16 mouse cellular contexts compared by ENCODE assay signal in the genomic region with DNA sequence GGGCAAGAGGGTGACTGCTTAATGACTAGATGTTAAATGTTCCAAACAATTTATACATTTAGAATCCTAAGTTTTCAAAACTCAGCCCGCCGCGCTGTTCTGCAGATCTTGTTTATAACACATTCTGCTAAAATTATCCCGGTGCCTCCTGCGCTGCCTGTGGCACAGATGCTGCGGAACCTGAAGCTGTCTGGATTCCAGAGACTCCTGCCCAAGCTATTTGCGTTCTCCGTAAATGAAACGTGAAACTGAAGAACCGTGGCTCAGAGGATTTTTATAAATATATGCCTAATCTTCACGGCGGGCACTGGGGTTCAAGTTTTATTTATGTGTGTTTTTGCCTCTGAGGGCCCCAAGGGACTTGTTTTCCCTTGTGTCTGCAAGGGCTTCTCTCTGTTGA.
A peak's percentile ranks its signal among the peaks of the same experiment; 100 is the strongest.
DNase-seq lines count a peak whose midpoint lies in the region; ATAC-seq and TF ChIP-seq lines count a peak whose summit lies in the region.
"Had no signal": no experiment of that assay in that cellular context is flagged by ENCODE, and none has a peak within 500 bp of the region (broad histone marks: within the 10 kb centered on the region; RNA-seq: fewer than 3 reads in every experiment).

No protein-coding gene starts in this region.

- no peak overlapping the region for H3K4me2 ChIP-seq in forebrain, embryonic 15.5 days (replicated peaks)
- H3K4me2 ChIP-seq: embryonic facial prominence, embryonic 12.5 days; heart, embryonic 11.5 days; hindbrain, embryonic 15.5 days; liver, embryonic 15.5 days had no signal

- H3K27me3 ChIP-seq in forebrain, embryonic 15.5 days: no peaks in the 10 kb centered on the region
- H3K27me3 ChIP-seq in forebrain, embryonic 10.5 days (ENCODE audit: poor library complexity, severe bottlenecking): no peaks in the 10 kb centered on the region
- H3K27me3 ChIP-seq: hindbrain, embryonic 15.5 days had no signal

- no peak overlapping the region for H3K9ac ChIP-seq in forebrain, embryonic 15.5 days (replicated peaks)
- H3K9ac ChIP-seq: embryonic facial prominence, embryonic 12.5 days; hindbrain, embryonic 15.5 days; liver, embryonic 15.5 days had no signal

- TF ChIP-seq POLR2A in brain, embryonic 14.5 days (IDR thresholded peaks at IDR 0.05; ENCODE audit: borderline replicate concordance, extremely low read depth, insufficient read depth, insufficient read length, poor library complexity, severe bottlenecking): no peak

- H3K4me3 ChIP-seq in forebrain, embryonic 15.5 days: no peak overlapping the region
- H3K4me3 ChIP-seq in forebrain, embryonic 10.5 days: no peak overlapping the region
- H3K4me3 ChIP-seq: embryonic facial prominence, embryonic 12.5 days; hindbrain, embryonic 15.5 days; liver, embryonic 15.5 days had no signal

- ATAC-seq in forebrain, embryonic 15.5 days (replicated peaks): peak; percentile 62
- no peak for ATAC-seq in megakaryocyte progenitor cell, adult 5-6 weeks (replicated peaks; ENCODE audit: poor library complexity)

- H3K4me1 ChIP-seq in forebrain, embryonic 15.5 days: peaks cover 14% of the 10 kb centered on the region
- H3K4me1 ChIP-seq in forebrain, embryonic 10.5 days: 0 out of 2 replicates have a peak, but pooled peaks cover 7% of the 10 kb centered on the region
- H3K4me1 ChIP-seq: liver, embryonic 15.5 days had no signal

- no peak for DNase-seq in forebrain, embryonic 10.5 days (ENCODE audit: extremely low spot score, low spot score)
- DNase-seq in brain, embryonic 14.5 days (ENCODE audit: low read depth): peak; percentile 66
- DNase-seq in layer of hippocampus, adult 9-11 months: peak; percentile 73
- DNase-seq in right cerebral cortex, adult 18-20 months: peak; percentile 87
- no peak for DNase-seq in kidney, postnatal 4 days
- DNase-seq in heart, postnatal 4 days: no peak
- DNase-seq: adrenal gland, postnatal 10 days; cerebellum, adult 2 months; thymus, postnatal 36 days had no signal

- no peak overlapping the region for H3K27ac ChIP-seq in forebrain, embryonic 15.5 days (replicated peaks)
- H3K27ac ChIP-seq in forebrain, embryonic 10.5 days: no peak overlapping the region
- H3K27ac ChIP-seq: embryonic facial prominence, embryonic 12.5 days; hindbrain, embryonic 15.5 days; kidney, postnatal 0 days; liver, embryonic 15.5 days had no signal

- no peak for TF ChIP-seq CTCF in brain, embryonic 14.5 days (IDR thresholded peaks at IDR 0.05; ENCODE audit: borderline replicate concordance, extremely low read depth, insufficient read depth, insufficient read length)

- 65% methylated on average over 12 of the region's 12 CpGs for WGBS in forebrain, embryonic 15.5 days
- 90% methylated on average over 12 of the region's 12 CpGs for WGBS in forebrain, embryonic 10.5 days

- no peaks in the 10 kb centered on the region for H3K36me3 ChIP-seq in forebrain, embryonic 15.5 days
- H3K36me3 ChIP-seq in forebrain, embryonic 10.5 days (replicated peaks): no peaks in the 10 kb centered on the region
- H3K36me3 ChIP-seq: embryonic facial prominence, embryonic 12.5 days; hindbrain, embryonic 15.5 days; liver, embryonic 15.5 days had no signal

- H3K9me3 ChIP-seq in forebrain, embryonic 15.5 days: no peaks in the 10 kb centered on the region
- H3K9me3 ChIP-seq in forebrain, embryonic 10.5 days: no peaks in the 10 kb centered on the region
- H3K9me3 ChIP-seq: embryonic facial prominence, embryonic 12.5 days; hindbrain, embryonic 15.5 days; liver, embryonic 15.5 days had no signal

Comparison
In these comparisons a context has a peak if more than half of its experiments do, and no peak if none do; other contexts are left out.
1. DNase-seq: peak in brain, embryonic 14.5 days (single experiment), layer of hippocampus, adult 9-11 months (single experiment) and right cerebral cortex, adult 18-20 months (single experiment); none in forebrain, embryonic 10.5 days (single experiment), kidney, postnatal 4 days (0 of 2) and heart, postnatal 4 days (single experiment).